Mouse (Mus musculus): ENCODE measurements around the gene Aatk. TPM values are rescaled to one million over a fixed set of nuclear protein-coding genes. Genes with fewer than 3 reads are reported as not detected.

Aatk gene
- polyA plus RNA-seq, 1 experiment from 2014 or later: 1.7 TPM

DNA sequence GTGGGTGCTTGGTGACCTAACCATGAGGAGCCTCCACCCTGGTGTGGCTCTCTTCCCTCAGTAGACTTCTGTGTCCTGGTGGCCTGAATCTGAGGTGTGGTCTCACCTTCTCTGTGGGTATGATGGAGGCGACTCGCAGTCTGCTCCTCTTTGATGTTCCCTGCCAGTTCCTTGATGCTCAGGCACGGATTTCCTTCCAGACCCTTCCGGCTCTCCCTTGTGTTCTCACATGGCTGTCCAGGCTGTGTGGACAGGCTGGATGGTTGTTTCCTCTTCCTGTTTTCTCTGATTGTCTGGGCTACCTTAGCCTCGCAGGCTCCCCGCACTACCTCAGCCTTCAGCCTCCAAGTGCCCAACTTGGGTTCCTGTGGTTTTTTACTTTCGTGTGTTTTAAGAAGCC, 88.1 kb downstream of the Aatk start:
- Histone ChIP-seq H3K4me1 (ENCODE audit: control insufficient read depth, insufficient read depth, low read length) (peaks cover 23% of the 10 kb centered on the region), H3K9me3 (ENCODE audit: control insufficient read depth, low read length) (no peaks in the 10 kb centered on the region), H3K27ac (ENCODE audit: low read length) (no peak overlapping the region), H3K4me2 (ENCODE audit: low read depth, low read length) (no peak overlapping the region), H3K9ac (ENCODE audit: low read depth, low read length) (no peak overlapping the region), H3K36me3 (ENCODE audit: control insufficient read depth, insufficient read depth, low read length) (0 out of 2 replicates have a peak, but pooled peaks cover 3% of the 10 kb centered on the region), H3K4me3 (ENCODE audit: low read length) (no peak overlapping the region), H3K27me3 (replicated peaks; ENCODE audit: control insufficient read depth, insufficient read depth, low read length) (no peaks in the 10 kb centered on the region)
- no peak for ATAC-seq
- WGBS: 79% methylated on average over 7 of the region's 7 CpGs

MicroRNAs within 50 kb of the gene (microRNA counts, 519-probe panel; counts per million panel counts)
- microRNA mmu-miR-338-3p: 2,332 counts per million, percentile 55 among the panel's probes with 10 or more counts
- microRNA mmu-miR-338-5p: 1,695 counts per million, percentile 24 among the panel's probes with 10 or more counts

Small RNA genes within 50 kb of the gene (microRNA-seq; reads per million reads assigned to microRNA genes)
- gene Gm25948 (not detected), gene Mir3065 (not detected), gene Mir338 (not detected)

Other genes starting within 250 kb of the Aatk start
- 92.2 and 94.3 TPM in 2 replicates for gene Chmp6, start 133.7 kb downstream of the Aatk start, polyA plus RNA-seq (2015; fragmentation: Nextera tagmentation; extraction: Ambion mirVana)
- gene Baiap2, start 104.4 kb downstream of the Aatk start, polyA plus RNA-seq (2015; fragmentation: Nextera tagmentation; extraction: Ambion mirVana): 10.1 and 11.8 TPM in 2 replicates
- 12.0 and 12.2 TPM in 2 replicates for gene Cep131, start 39.7 kb upstream of the Aatk start, polyA plus RNA-seq (2015; fragmentation: Nextera tagmentation; extraction: Ambion mirVana)
- gene Tepsin, start 51.6 kb upstream of the Aatk start, polyA plus RNA-seq (2015; fragmentation: Nextera tagmentation; extraction: Ambion mirVana): 21.1 and 22.5 TPM in 2 replicates
- 113 and 119 TPM in 2 replicates for gene Ndufaf8, start 51.8 kb upstream of the Aatk start, polyA plus RNA-seq (2015; fragmentation: Nextera tagmentation; extraction: Ambion mirVana)
- gene Slc38a10, start 104.2 kb upstream of the Aatk start, polyA plus RNA-seq (2015; fragmentation: Nextera tagmentation; extraction: Ambion mirVana): 84.6 and 91.4 TPM in 2 replicates
- gene Bahcc1, start 185.8 kb upstream of the Aatk start, polyA plus RNA-seq (2015; fragmentation: Nextera tagmentation; extraction: Ambion mirVana): 4.9 and 5.7 TPM in 2 replicates

Data from intestine, embryonic 16.5 days (tissue).